Mouse (Mus musculus): ENCODE data around the gene Klhl2. TPM values are rescaled to one million over a fixed set of nuclear protein-coding genes. Genes with fewer than 3 reads are reported as not detected.

The Klhl2 gene
- polyA plus RNA-seq, 2 experiments = 9.5 to 12.4 TPM

DNA sequence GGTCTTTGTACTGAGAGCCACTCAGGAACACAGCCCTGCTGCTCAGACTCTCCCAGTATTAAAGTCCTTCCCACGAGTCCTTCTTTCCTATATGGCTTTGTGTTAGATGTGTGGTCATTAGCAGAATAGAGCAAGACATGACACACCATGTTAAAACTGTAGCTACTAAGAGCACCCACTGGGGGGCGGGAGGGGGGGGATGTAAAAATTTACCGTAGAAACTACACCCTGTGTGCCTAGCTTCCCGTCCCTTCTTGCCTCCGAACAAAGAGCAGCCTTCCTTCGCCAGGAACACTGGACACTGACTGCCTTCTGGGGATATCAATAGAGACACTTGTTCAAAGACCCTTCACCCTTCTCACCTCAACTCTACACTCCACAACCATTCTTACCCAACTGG, 10.2 kb downstream of the Klhl2 start:
- no peak for TF ChIP-seq POLR2A (IDR thresholded peaks at IDR 0.05; ENCODE audit: borderline replicate concordance, extremely low read depth, insufficient read depth, insufficient read length)
- no peak overlapping the region for H3K4me2 ChIP-seq (replicated peaks; ENCODE audit: low read depth, low read length, severe bottlenecking)
- 78% methylated on average over 6 of the region's 6 CpGs for WGBS
- H3K4me1 ChIP-seq (ENCODE audit: control insufficient read depth, insufficient read depth, low read length) = peaks cover 16% of the 10 kb centered on the region; the same call in 1 of the 2 replicates
- no peak overlapping the region for H3K4me3 ChIP-seq (replicated peaks; ENCODE audit: low read length)
- no peaks in the 10 kb centered on the region for H3K27me3 ChIP-seq (ENCODE audit: control insufficient read depth, insufficient read depth, low read length)
- H3K9me3 ChIP-seq (ENCODE audit: control insufficient read depth, low read length) = no peaks in the 10 kb centered on the region
- H3K36me3 ChIP-seq (ENCODE audit: control insufficient read depth, insufficient read depth, low read length) = no peaks in the 10 kb centered on the region
- H3K9ac ChIP-seq (ENCODE audit: low read depth, low read length, severe bottlenecking) = no peak overlapping the region
- no peak overlapping the region for H3K27ac ChIP-seq (replicated peaks; ENCODE audit: low read depth, low read length)
- no peak for DNase-seq (ENCODE audit: low spot score)
- no peak for ATAC-seq (ENCODE audit: low FRiP score, low read depth)

DNA sequence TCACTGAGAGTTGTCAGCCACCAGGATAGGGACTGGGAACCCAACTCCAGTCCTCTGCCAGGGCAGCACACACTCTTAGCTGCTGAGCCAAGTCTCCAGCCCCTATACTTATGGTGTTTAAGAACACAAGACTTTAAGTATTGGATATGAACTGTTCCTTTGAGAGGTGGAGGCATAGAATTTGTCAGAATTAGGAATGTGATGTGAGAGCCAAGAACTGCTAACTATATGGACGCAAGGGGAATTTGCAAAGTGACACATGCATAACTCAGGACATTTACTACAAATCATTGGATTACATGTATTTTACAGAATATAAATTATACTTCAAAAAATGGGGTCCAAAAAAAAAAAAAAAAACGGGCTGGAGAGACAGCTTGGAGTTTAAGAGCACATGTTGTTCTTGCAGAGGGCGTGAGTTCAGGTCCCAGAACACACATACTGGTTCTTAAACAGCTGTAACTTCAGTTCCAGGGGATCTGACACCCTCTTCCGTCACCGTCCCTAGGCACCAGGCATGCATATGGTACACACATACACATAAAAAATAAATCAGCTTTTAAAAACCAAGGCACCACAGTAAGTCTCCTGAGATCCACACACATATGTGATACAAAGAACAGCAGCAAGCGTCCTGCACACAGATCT, 14.2 kb downstream of the Klhl2 start:
- peak; percentile 70 for ATAC-seq (ENCODE audit: low FRiP score, low read depth)
- Histone ChIP-seq H3K9me3 (ENCODE audit: control insufficient read depth, low read length) (no peaks in the 10 kb centered on the region), H3K27ac (replicated peaks; ENCODE audit: low read depth, low read length) (0 out of 2 replicates have a peak overlapping the region, but pooled peaks have one; percentile 13), H3K9ac (ENCODE audit: low read depth, low read length, severe bottlenecking) (no peak overlapping the region), H3K4me1 (ENCODE audit: control insufficient read depth, insufficient read depth, low read length) (peaks cover 29% of the 10 kb centered on the region), H3K4me2 (replicated peaks; ENCODE audit: low read depth, low read length, severe bottlenecking) (no peak overlapping the region), H3K4me3 (replicated peaks; ENCODE audit: low read length) (no peak overlapping the region), H3K36me3 (ENCODE audit: control insufficient read depth, insufficient read depth, low read length) (no peaks in the 10 kb centered on the region), H3K27me3 (ENCODE audit: control insufficient read depth, insufficient read depth, low read length) (no peaks in the 10 kb centered on the region)
- DNase-seq (ENCODE audit: low spot score) = peak; percentile 59
- TF ChIP-seq POLR2A (IDR thresholded peaks at IDR 0.05; ENCODE audit: borderline replicate concordance, extremely low read depth, insufficient read depth, insufficient read length) = no peak
- WGBS = 39% methylated on average over 6 of the region's 6 CpGs

DNA sequence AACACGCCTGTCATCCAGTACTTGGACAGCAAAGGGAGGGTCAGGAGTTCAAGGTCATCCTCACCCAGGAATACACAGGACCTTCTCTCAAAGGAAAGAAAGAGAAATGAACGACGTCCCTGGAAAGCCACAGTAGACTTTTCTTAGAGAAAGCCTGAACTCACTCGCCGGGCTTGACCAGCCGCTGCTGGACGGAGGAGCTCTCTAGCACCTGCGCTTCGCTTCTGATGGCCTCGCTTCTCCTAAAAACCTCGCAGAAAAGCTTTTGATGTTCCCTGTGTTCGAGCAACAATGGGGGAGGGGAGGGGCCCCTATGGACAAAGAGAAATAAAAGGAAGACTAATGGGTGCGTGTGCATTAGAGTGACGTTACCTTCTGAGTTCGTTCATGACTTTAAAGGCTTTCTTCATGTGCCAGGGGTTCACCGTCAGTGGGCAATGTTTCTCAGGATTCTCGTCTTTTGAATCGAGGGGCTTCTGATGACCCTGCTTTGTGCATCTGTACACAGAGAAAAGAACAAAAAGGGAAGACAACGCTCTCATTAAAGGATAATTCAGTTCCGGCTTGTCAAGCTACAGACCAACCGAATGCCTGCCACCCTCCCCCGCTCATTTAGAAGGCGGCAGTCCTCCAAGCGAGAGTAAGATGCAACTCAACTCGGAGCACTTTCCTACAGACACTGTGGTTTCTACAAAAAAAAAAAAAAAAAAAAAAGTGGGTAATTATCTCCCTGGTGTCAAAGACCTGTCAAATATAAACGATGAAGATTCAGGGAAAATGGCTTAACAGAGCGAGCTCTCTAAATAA, 15.5 kb downstream of the Klhl2 start:
- H3K4me1 ChIP-seq (ENCODE audit: control insufficient read depth, insufficient read depth, low read length) = peaks cover 29% of the 10 kb centered on the region
- DNase-seq (ENCODE audit: low spot score) = no peak
- H3K9ac ChIP-seq (ENCODE audit: low read depth, low read length, severe bottlenecking) = no peak overlapping the region
- peaks cover under 1% of the 10 kb centered on the region; the same call in 1 of the 2 replicates for H3K36me3 ChIP-seq (ENCODE audit: control insufficient read depth, insufficient read depth, low read length)
- no peak overlapping the region for H3K4me2 ChIP-seq (replicated peaks; ENCODE audit: low read depth, low read length, severe bottlenecking)
- no peaks in the 10 kb centered on the region for H3K27me3 ChIP-seq (ENCODE audit: control insufficient read depth, insufficient read depth, low read length)
- ATAC-seq (ENCODE audit: low FRiP score, low read depth) = no peak
- 65% methylated on average over 27 of the region's 27 CpGs for WGBS
- H3K9me3 ChIP-seq (ENCODE audit: control insufficient read depth, low read length) = no peaks in the 10 kb centered on the region
- TF ChIP-seq POLR2A (IDR thresholded peaks at IDR 0.05; ENCODE audit: borderline replicate concordance, extremely low read depth, insufficient read depth, insufficient read length) = no peak
- H3K27ac ChIP-seq (replicated peaks; ENCODE audit: low read depth, low read length) = no peak overlapping the region
- H3K4me3 ChIP-seq (replicated peaks; ENCODE audit: low read length) = no peak overlapping the region

DNA sequence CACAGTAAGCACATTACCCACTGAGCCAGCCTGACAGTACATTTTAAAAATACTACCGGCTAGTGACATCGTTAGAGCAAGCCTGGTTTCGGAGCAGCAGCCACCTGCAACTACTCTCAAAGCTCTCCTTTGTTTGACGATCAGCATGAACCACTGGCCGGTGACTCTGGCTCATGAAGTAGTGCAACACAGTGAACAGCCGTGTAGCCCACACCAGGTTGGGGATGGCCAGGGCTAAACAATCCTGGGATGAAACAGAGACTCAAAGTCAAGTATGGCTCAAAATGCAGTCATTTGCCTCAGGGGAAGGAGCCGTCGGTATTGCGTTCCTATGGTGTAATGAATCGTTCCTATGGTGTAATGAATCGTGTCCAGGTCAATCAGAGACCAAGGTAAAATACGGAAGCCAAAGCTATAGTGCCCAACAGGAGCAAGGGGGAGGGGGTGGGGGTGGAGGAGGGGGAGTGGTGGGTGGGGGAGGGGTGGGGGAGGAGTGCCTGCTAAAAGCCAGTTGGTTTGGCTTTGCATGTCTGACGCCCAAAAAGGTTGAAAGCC, 17.2 kb downstream of the Klhl2 start:
- DNase-seq (ENCODE audit: low spot score) (no peak), ATAC-seq (ENCODE audit: low FRiP score, low read depth) (no peak)
- Histone ChIP-seq H3K36me3 (ENCODE audit: control insufficient read depth, insufficient read depth, low read length) (peaks cover 3% of the 10 kb centered on the region; the same call in 1 of the 2 replicates), H3K4me3 (replicated peaks; ENCODE audit: low read length) (no peak overlapping the region), H3K9me3 (ENCODE audit: control insufficient read depth, low read length) (no peaks in the 10 kb centered on the region), H3K27ac (replicated peaks; ENCODE audit: low read depth, low read length) (no peak overlapping the region), H3K9ac (ENCODE audit: low read depth, low read length, severe bottlenecking) (no peak overlapping the region), H3K4me1 (ENCODE audit: control insufficient read depth, insufficient read depth, low read length) (peaks cover 29% of the 10 kb centered on the region), H3K4me2 (replicated peaks; ENCODE audit: low read depth, low read length, severe bottlenecking) (no peak overlapping the region), H3K27me3 (ENCODE audit: control insufficient read depth, insufficient read depth, low read length) (no peaks in the 10 kb centered on the region)
- 57% methylated on average over 13 of the region's 13 CpGs for WGBS
- no peak for TF ChIP-seq POLR2A (IDR thresholded peaks at IDR 0.05; ENCODE audit: borderline replicate concordance, extremely low read depth, insufficient read depth, insufficient read length)

DNA sequence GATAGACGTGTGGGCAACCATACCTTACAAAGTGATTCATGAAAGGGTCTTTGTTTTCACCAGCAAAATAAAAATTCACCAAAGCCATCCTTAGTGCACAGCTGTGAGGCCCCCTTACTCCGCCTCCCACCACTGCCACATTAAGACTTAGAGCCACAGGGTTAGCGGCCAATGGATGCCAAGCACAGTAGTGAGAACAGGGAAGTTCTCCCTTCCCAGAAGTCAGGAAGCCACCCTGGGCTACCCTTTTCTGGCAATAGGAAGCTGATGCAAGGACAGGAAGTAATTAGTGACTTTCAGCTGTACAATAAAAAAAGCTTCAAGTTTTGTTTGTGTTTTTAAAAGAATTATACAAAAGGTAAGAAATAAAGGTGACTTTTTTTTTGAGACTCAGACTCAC, 18.2 kb downstream of the Klhl2 start:
- Histone ChIP-seq H3K27me3 (ENCODE audit: control insufficient read depth, insufficient read depth, low read length) (no peaks in the 10 kb centered on the region), H3K4me2 (replicated peaks; ENCODE audit: low read depth, low read length, severe bottlenecking) (no peak overlapping the region), H3K9me3 (ENCODE audit: control insufficient read depth, low read length) (no peaks in the 10 kb centered on the region), H3K9ac (ENCODE audit: low read depth, low read length, severe bottlenecking) (no peak overlapping the region), H3K36me3 (ENCODE audit: control insufficient read depth, insufficient read depth, low read length) (peaks cover 3% of the 10 kb centered on the region; the same call in 1 of the 2 replicates), H3K4me3 (replicated peaks; ENCODE audit: low read length) (no peak overlapping the region), H3K4me1 (ENCODE audit: control insufficient read depth, insufficient read depth, low read length) (peaks cover 27% of the 10 kb centered on the region), H3K27ac (replicated peaks; ENCODE audit: low read depth, low read length) (no peak overlapping the region)
- ATAC-seq (ENCODE audit: low FRiP score, low read depth) (no peak), DNase-seq (ENCODE audit: low spot score) (no peak)
- no peak for TF ChIP-seq POLR2A (IDR thresholded peaks at IDR 0.05; ENCODE audit: borderline replicate concordance, extremely low read depth, insufficient read depth, insufficient read length)
- WGBS = 60% methylated on average over 3 of the region's 3 CpGs
